Mouse (Mus musculus) embryonic facial prominence, embryonic 11.5 days (tissue): ENCODE results near the gene Mfsd2a. TPM values are rescaled to one million over a fixed set of nuclear protein-coding genes. Genes with fewer than 3 reads are reported as not detected.

Experiments used
- ATAC-seq: fragments of 200-750 bp; cut with Nextera tagmentation; replicated peaks from 2 replicates; pipeline ENCODE4 v1.8.0; 2017; ENCODE audit warnings: low read depth; ENCODE audit not compliant: insufficient number of reproducible peaks, low FRiP score, low TSS enrichment
- DNase-seq: peaks from one replicate; pipeline ENCODE4 v3.0.0-alpha.2; 2015; ENCODE audit warnings: low spot score
- H3K27ac ChIP-seq: fragments of 300-500 bp; sonication (generic); replicated peaks from 2 replicates; pipeline ENCODE4 v1.5.1; 2014; ENCODE audit warnings: mild to moderate bottlenecking, low read depth, low read length, control low read depth
- H3K27me3 ChIP-seq: fragments of 300-500 bp; sonication (generic); 2 replicates; pipeline ENCODE4 v1.6.1; 2014; ENCODE audit warnings: mild to moderate bottlenecking, low read length, moderate library complexity, mixed read lengths; ENCODE audit not compliant: control insufficient read depth, insufficient read depth
- H3K36me3 ChIP-seq: fragments of 300-500 bp; sonication (generic); replicated peaks from 2 replicates; pipeline ENCODE4 v1.6.1; 2014; ENCODE audit warnings: low read depth, mild to moderate bottlenecking, low read length, moderate library complexity, mixed read lengths; ENCODE audit not compliant: control insufficient read depth, insufficient read depth
- H3K4me1 ChIP-seq: fragments of 300-500 bp; sonication (generic); 2 replicates; pipeline ENCODE4 v1.6.1; 2014; ENCODE audit warnings: low read length, mixed read lengths; ENCODE audit not compliant: control insufficient read depth, insufficient read depth
- H3K4me2 ChIP-seq: fragments of 300-500 bp; sonication (generic); 2 replicates; pipeline ENCODE4 v1.6.1; 2014; ENCODE audit warnings: low read depth, mild to moderate bottlenecking, control low read depth, low read length, moderate library complexity
- H3K4me3 ChIP-seq: fragments of 300-500 bp; sonication (generic); 2 replicates; pipeline ENCODE4 v1.5.1; 2014; ENCODE audit warnings: low read depth, low read length, control low read depth
- H3K9ac ChIP-seq: fragments of 300-500 bp; sonication (generic); replicated peaks from 2 replicates; pipeline ENCODE4 v1.6.1; 2014; ENCODE audit warnings: mild to moderate bottlenecking, control low read depth, low read length
- H3K9me3 ChIP-seq: fragments of 300-500 bp; sonication (generic); replicated peaks from 2 replicates; pipeline ENCODE4 v1.6.1; 2016; ENCODE audit warnings: mild to moderate bottlenecking, low read length, inconsistent platforms, mixed read lengths; ENCODE audit not compliant: control insufficient read depth
- WGBS: fragments of 180-500 bp; shearing (Covaris S2); extraction: QIAGEN DNeasy Blood & Tissue Kit; methylation state at CpG from one replicate; pipeline ENCODE4 v1.1.7; 2014; 5-methylcytosine and 5-hydroxymethylcytosine counted together
- polyA plus RNA-seq: library from polyadenylated mRNA; unstranded; fragments of >200 nt; fragmentation: Nextera tagmentation; extraction: Ambion mirVana; gene quantifications from 2 replicates; pipeline ENCODE4 v1.2.1, GENCODE M21; 2014

The Mfsd2a gene
- polyA plus RNA-seq, 1 experiment from 2014 or later: 8.2 TPM

DNA sequence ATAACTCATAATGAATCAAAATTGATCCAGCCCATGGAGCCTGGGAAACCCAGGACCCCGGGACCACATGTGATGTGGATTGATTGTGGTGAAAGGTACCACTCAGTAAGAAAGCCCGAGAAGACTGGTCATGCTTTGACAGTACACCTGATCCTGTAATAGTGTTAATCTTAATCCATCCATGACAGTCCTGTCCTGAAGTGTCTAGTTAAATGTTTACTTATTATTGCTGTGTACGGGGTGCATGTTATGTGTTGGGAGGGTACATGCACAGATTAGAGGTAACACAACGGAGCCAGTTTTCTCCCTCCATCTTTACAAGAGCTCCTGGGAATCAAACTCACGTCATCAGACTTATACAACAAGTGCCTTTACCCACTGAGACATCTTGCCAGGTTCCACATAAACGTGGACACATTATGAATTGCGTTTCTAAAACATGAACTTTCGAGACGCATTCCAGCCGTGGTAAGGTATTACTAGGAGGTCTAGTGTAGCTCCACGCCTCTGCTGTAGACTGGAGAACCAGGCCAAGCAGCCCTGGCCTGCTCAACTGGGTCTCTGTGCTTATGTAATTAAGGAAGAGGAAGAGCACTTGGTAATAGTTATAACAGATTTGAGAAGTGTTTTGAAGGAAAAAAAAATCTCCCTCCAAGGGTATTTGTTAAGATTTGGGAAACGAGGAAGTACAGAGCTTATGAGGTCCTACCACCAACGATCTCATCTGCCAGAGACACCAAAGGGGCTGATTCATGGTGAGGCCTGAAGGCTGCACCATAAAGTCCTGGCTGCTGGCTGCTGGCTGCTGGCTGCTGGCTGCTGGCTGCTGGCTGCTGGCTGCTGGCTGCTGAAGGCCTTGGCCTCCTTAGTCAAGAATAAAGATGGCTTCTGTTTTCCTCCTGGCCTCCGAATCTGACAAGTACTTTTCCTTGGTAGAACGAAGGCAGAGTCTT is 37.3 kb downstream of the Mfsd2a start:
- Histone ChIP-seq H3K27ac (no peak overlapping the region), H3K9ac (no peak overlapping the region), H3K36me3 (no peaks in the 10 kb centered on the region), H3K27me3 (no peaks in the 10 kb centered on the region), H3K4me3 (no peak overlapping the region), H3K4me2 (no peak overlapping the region), H3K4me1 (no peaks in the 10 kb centered on the region), H3K9me3 (no peaks in the 10 kb centered on the region)
- DNase-seq (no peak), ATAC-seq (no peak)
- 84% methylated on average over 15 of the region's 15 CpGs for WGBS

DNA sequence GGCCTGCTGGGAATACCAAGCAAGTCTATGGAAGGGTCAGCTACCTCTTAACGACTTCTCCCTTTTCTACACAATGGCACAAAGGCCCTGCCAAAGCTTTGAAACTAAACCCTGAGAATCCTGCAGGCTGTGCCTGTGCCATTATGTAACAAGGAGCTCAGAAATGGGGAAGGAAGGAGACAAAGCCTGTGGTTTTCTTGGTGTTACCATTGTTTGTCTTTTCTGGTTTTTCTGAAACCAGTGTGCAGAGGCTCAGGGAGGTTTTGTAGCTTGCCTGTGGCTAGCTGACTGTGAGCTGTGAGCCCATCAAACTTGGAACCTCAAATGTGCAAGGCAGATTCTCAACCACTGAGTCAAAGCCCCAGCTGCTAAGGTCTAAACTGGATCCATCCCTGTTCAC is 38.1 kb downstream of the Mfsd2a start:
- Histone ChIP-seq H3K36me3 (no peaks in the 10 kb centered on the region), H3K9me3 (no peaks in the 10 kb centered on the region), H3K4me2 (no peak overlapping the region), H3K27me3 (no peaks in the 10 kb centered on the region), H3K9ac (no peak overlapping the region), H3K27ac (no peak overlapping the region), H3K4me1 (no peaks in the 10 kb centered on the region), H3K4me3 (no peak overlapping the region)
- DNase-seq: no peak
- WGBS: 10% methylated on average over 1 of the region's 1 CpGs
- ATAC-seq: no peak

DNA sequence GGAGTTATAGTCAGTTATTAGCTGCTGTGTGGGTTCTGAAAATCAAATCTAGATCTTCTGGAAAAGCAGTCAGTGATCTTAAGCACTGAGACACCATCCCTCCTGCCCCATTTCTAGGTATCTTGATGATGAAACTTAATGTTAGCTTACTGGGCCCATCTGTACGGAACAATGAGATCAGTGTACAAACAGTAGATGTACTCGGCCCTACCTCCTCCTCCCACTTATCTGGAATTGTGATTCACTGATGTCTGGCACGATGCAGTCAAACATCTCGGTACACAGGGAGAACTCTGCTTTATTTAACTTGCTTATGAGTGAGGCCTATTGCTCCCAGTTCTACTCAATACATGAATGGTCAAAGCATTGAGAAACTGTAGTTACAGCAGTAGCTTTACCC is 45.0 kb downstream of the Mfsd2a start:
- 86% methylated on average over 4 of the region's 4 CpGs for WGBS
- Histone ChIP-seq H3K27ac (no peak overlapping the region), H3K9ac (no peak overlapping the region)

DNA sequence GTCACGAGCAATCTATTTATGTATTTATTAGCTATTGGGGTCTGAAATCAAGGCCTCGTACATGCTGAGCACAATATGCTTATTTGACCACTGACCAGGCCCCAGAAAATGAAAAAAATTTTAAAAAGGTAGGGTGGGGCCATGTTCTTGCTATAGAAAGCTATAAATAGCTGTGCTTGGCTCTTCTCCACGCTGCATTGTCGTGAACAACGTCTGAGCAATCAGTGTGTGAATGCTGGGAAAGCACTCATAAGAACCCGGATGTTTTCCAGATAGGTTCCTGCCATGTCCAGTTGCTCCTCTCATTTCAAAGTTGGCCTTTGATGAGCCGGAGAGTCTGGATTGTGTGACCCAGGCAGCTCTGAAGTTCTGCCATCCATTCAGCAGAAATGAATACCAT is 46.8 kb downstream of the Mfsd2a start:
- no peak for ATAC-seq

More for the DNA sequence above, 45.0 kb downstream of the Mfsd2a start:
- no peak overlapping the region for H3K4me2 ChIP-seq
- H3K36me3 ChIP-seq: no peaks in the 10 kb centered on the region
- ATAC-seq (no peak), DNase-seq (no peak)
- H3K9me3 ChIP-seq: no peaks in the 10 kb centered on the region; the same call in 1 of the 2 replicates
- no peaks in the 10 kb centered on the region for H3K4me1 ChIP-seq
- H3K4me3 ChIP-seq: no peak overlapping the region
- no peaks in the 10 kb centered on the region for H3K27me3 ChIP-seq

DNA sequence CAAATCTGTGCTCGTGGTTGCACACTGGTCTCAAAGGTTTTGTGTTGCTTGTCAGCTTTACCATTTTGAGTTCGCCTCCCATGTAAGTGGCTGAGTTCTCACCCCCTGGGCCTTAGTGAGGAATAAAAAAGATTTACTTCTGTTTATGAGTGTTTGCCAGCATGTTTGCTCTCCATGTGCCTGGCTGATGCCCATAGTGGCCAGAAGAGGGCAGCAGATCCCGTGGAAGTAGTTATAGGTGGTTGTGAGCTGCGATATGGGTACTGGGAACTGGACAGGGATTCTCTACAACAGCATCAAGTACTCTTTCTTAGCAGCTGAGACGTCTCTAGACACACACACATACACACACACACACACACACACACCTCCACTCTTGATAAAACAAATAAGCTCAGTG is 48.4 kb downstream of the Mfsd2a start:
- Histone ChIP-seq H3K9me3 (no peaks in the 10 kb centered on the region; the same call in 1 of the 2 replicates), H3K36me3 (no peaks in the 10 kb centered on the region), H3K4me2 (no peak overlapping the region), H3K4me3 (no peak overlapping the region), H3K9ac (no peak overlapping the region), H3K27me3 (no peaks in the 10 kb centered on the region), H3K4me1 (no peaks in the 10 kb centered on the region), H3K27ac (no peak overlapping the region)
- ATAC-seq: no peak
- no peak for DNase-seq
- 70% methylated on average over 5 of the region's 5 CpGs for WGBS

More for the DNA sequence above, 46.8 kb downstream of the Mfsd2a start:
- Histone ChIP-seq H3K36me3 (no peaks in the 10 kb centered on the region), H3K4me2 (no peak overlapping the region), H3K9me3 (no peaks in the 10 kb centered on the region; the same call in 1 of the 2 replicates), H3K27ac (no peak overlapping the region), H3K9ac (no peak overlapping the region), H3K27me3 (no peaks in the 10 kb centered on the region), H3K4me3 (no peak overlapping the region), H3K4me1 (no peaks in the 10 kb centered on the region)
- no peak for DNase-seq
- WGBS: 85% methylated on average over 7 of the region's 7 CpGs

DNA sequence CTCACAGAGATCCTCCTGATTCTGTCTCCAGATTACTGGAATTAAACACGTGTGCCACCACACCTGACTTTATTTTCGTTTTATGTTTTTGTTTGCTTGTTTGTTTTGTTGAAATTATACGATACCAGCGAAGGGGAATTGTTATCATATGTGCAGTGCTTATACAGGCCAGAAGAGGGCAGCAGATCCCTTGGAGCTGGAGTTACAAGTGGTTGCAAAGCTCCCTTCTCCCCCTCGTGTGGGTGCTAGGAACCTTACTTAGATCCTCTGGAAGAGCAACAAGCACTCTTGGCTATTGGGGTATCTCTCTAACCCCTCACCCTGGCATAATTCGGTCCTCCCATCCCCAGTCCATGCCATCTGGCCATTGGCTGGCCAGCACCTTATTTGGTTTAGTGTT is 50.4 kb downstream of the Mfsd2a start:
- H3K9ac ChIP-seq: no peak overlapping the region
- no peak overlapping the region for H3K4me2 ChIP-seq
- H3K27ac ChIP-seq: no peak overlapping the region
- no peak for ATAC-seq
- H3K9me3 ChIP-seq: no peaks in the 10 kb centered on the region; the same call in 1 of the 2 replicates
- H3K4me3 ChIP-seq: no peak overlapping the region
- DNase-seq: no peak
- WGBS: 51% methylated on average over 6 of the region's 6 CpGs
- H3K27me3 ChIP-seq: no peaks in the 10 kb centered on the region
- H3K36me3 ChIP-seq: no peaks in the 10 kb centered on the region
- H3K4me1 ChIP-seq: no peaks in the 10 kb centered on the region

DNA sequence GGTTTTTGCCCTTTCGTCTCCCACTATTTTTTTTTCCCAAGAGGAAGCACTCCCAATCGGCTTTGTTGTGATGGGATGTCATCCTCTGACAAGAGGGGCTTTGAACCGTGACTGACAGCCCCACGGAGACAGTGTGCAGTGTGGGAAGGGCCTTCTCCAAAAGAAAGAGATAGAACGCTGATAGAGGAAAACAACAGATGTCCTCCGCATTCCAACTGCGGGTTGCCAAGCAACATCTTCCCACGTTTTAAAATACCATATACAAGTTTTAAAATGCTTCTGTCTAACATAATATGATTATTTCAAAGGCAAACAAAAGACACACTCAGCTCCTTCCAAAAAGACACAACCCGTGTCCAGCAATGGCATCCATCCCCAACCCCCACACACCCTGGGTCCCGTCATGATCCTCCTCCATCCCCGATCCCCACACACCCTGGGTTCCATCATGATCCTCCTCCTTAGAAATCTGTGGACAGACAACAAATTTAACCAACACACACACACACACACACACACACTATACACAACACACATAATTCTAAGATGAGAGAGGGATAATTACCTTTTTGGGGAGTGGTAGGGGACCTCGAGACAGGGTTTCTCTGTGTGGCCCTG is 51.3 kb downstream of the Mfsd2a start:
- no peak for DNase-seq
- WGBS: 49% methylated on average over 12 of the region's 12 CpGs
- 0 out of 2 replicates have a peak, but pooled peaks have one; percentile 39 for ATAC-seq
- Histone ChIP-seq H3K27ac (no peak overlapping the region), H3K4me1 (no peaks in the 10 kb centered on the region), H3K27me3 (no peaks in the 10 kb centered on the region), H3K9me3 (no peaks in the 10 kb centered on the region; the same call in 1 of the 2 replicates), H3K36me3 (no peaks in the 10 kb centered on the region), H3K9ac (no peak overlapping the region), H3K4me3 (no peak overlapping the region), H3K4me2 (no peak overlapping the region)

DNA sequence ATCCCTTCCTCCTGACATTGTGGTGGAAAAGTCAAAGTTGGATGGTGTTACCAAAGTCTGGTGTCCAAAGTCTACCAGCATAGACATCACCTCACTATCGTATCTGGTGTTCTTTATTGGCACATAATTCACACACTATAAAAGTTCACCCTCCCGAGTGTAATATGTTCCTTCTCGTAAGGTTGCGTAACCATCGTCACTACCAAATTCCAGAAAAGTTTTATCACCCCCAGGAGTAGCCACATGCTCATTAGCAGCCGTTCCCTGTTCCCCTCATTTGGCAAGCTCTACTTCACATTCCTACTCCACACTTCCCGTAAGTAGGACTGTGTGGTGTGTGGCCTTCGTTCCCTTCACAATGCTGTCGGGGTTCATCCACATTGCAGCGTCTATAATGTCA is 55.6 kb downstream of the Mfsd2a start:
- Histone ChIP-seq H3K9ac (no peak overlapping the region), H3K27ac (no peak overlapping the region), H3K4me3 (no peak overlapping the region), H3K4me1 (no peaks in the 10 kb centered on the region), H3K9me3 (no peaks in the 10 kb centered on the region), H3K27me3 (no peaks in the 10 kb centered on the region), H3K36me3 (no peaks in the 10 kb centered on the region), H3K4me2 (no peak overlapping the region)
- no peak for ATAC-seq
- no peak for DNase-seq
- 90% methylated on average over 10 of the region's 10 CpGs for WGBS
